Mouse (Mus musculus) kidney, embryonic 14.5 days (tissue): Measurements from ENCODE around the gene Itsn1. TPM values are rescaled to one million over a fixed set of nuclear protein-coding genes. Genes with fewer than 3 reads are reported as not detected.

Experiments used
- ATAC-seq: fragments of 200-750 bp; cut with Nextera tagmentation; 2 replicates; pipeline ENCODE4 v1.8.0; 2017; ENCODE audit warnings: moderate number of reproducible peaks, mild to moderate bottlenecking, moderate TSS enrichment, moderate library complexity; ENCODE audit not compliant: low FRiP score, low TSS enrichment
- H3K27ac ChIP-seq: fragments of 300-500 bp; sonication (generic); 2 replicates; pipeline ENCODE4 v1.5.1; 2014; ENCODE audit warnings: low read depth, mild to moderate bottlenecking, low read length, moderate library complexity, mixed read lengths
- H3K27me3 ChIP-seq: fragments of 300-500 bp; sonication (generic); 2 replicates; pipeline ENCODE4 v1.6.1; 2014; ENCODE audit warnings: mild to moderate bottlenecking, low read length; ENCODE audit not compliant: control insufficient read depth, insufficient read depth
- H3K36me3 ChIP-seq: fragments of 300-500 bp; sonication (generic); 2 replicates; pipeline ENCODE4 v1.6.1; 2014; ENCODE audit warnings: low read length, mixed read lengths; ENCODE audit not compliant: control insufficient read depth, insufficient read depth
- H3K4me1 ChIP-seq: fragments of 300-500 bp; sonication (generic); 2 replicates; pipeline ENCODE4 v1.6.1; 2014; ENCODE audit warnings: low read length, mixed read lengths; ENCODE audit not compliant: control insufficient read depth, insufficient read depth
- H3K4me2 ChIP-seq: fragments of 300-500 bp; sonication (generic); replicated peaks from 2 replicates; pipeline ENCODE4 v1.6.1; 2014; ENCODE audit warnings: low read depth, mild to moderate bottlenecking, low read length
- H3K4me3 ChIP-seq: fragments of 300-500 bp; sonication (generic); 2 replicates; pipeline ENCODE4 v1.5.1; 2014; ENCODE audit warnings: mild to moderate bottlenecking, low read length
- H3K9ac ChIP-seq: fragments of 300-500 bp; sonication (generic); 2 replicates; pipeline ENCODE4 v1.6.1; 2014; ENCODE audit warnings: low read depth, mild to moderate bottlenecking, low read length, moderate library complexity
- H3K9me3 ChIP-seq: fragments of 300-500 bp; sonication (generic); 2 replicates; pipeline ENCODE4 v1.6.1; 2016; ENCODE audit warnings: low read length; ENCODE audit not compliant: control insufficient read depth
- WGBS: fragments of 180-500 bp; shearing (Covaris S2); extraction: QIAGEN DNeasy Blood & Tissue Kit; methylation state at CpG from one replicate; pipeline ENCODE4 v1.1.7; 2014; 5-methylcytosine and 5-hydroxymethylcytosine counted together
- polyA plus RNA-seq: library from polyadenylated mRNA; unstranded; fragments of >200 nt; fragmentation: Nextera tagmentation; extraction: Ambion mirVana; gene quantifications from 2 replicates; pipeline ENCODE4 v1.2.1, GENCODE M21; 2014

Gene Itsn1
- polyA plus RNA-seq, 1 experiment from 2014 or later: 27.7 TPM

GRCm38 (mm10) chr16:91802461-91803062 is 73.5 kb downstream of the Itsn1 start:
- Histone ChIP-seq H3K4me1 (no peaks in the 10 kb centered on the region), H3K36me3 (peaks cover 22% of the 10 kb centered on the region), H3K27ac (no peak overlapping the region), H3K9me3 (no peaks in the 10 kb centered on the region), H3K4me3 (no peak overlapping the region), H3K27me3 (no peaks in the 10 kb centered on the region), H3K4me2 (no peak overlapping the region), H3K9ac (no peak overlapping the region)
- WGBS: 44% methylated on average over 5 of the region's 5 CpGs
- no peak for ATAC-seq

GRCm38 (mm10) chr16:91804418-91804817 is 75.3 kb downstream of the Itsn1 start:
- H3K27ac ChIP-seq: no peak overlapping the region
- no peak overlapping the region for H3K4me2 ChIP-seq
- no peak for ATAC-seq
- WGBS: 85% methylated on average over 8 of the region's 8 CpGs
- no peaks in the 10 kb centered on the region for H3K27me3 ChIP-seq
- H3K9me3 ChIP-seq: no peaks in the 10 kb centered on the region
- no peak overlapping the region for H3K9ac ChIP-seq
- peaks cover 27% of the 10 kb centered on the region for H3K36me3 ChIP-seq
- no peaks in the 10 kb centered on the region for H3K4me1 ChIP-seq
- H3K4me3 ChIP-seq: no peak overlapping the region

GRCm38 (mm10) chr16:91804831-91805230 is 75.8 kb downstream of the Itsn1 start:
- peak; percentile 57; the same call in 1 of the 2 replicates for ATAC-seq
- H3K9me3 ChIP-seq: no peaks in the 10 kb centered on the region
- H3K27ac ChIP-seq: no peak overlapping the region
- peaks cover 27% of the 10 kb centered on the region for H3K36me3 ChIP-seq
- no peaks in the 10 kb centered on the region for H3K4me1 ChIP-seq
- H3K27me3 ChIP-seq: no peaks in the 10 kb centered on the region
- H3K4me2 ChIP-seq: no peak overlapping the region
- WGBS: 31% methylated on average over 5 of the region's 5 CpGs
- no peak overlapping the region for H3K9ac ChIP-seq
- no peak overlapping the region for H3K4me3 ChIP-seq

- no peak overlapping the region for H3K4me3 ChIP-seq
- H3K4me2 ChIP-seq: no peak overlapping the region
- no peak overlapping the region for H3K27ac ChIP-seq
- H3K27me3 ChIP-seq: no peaks in the 10 kb centered on the region
- H3K4me1 ChIP-seq: no peaks in the 10 kb centered on the region
- peaks cover 29% of the 10 kb centered on the region for H3K36me3 ChIP-seq
- H3K9me3 ChIP-seq: no peaks in the 10 kb centered on the region
- 75% methylated on average over 7 of the region's 7 CpGs for WGBS
- ATAC-seq: no peak
- no peak overlapping the region for H3K9ac ChIP-seq
Observed at GRCm38 (mm10) chr16:91810235-91810634, 81.2 kb downstream of the Itsn1 start.

GRCm38 (mm10) chr16:91811339-91811738 is 82.3 kb downstream of the Itsn1 start:
- ATAC-seq: no peak
- no peaks in the 10 kb centered on the region for H3K4me1 ChIP-seq
- H3K27ac ChIP-seq: no peak overlapping the region
- no peaks in the 10 kb centered on the region for H3K27me3 ChIP-seq
- no peaks in the 10 kb centered on the region for H3K9me3 ChIP-seq
- H3K36me3 ChIP-seq: peaks cover 31% of the 10 kb centered on the region
- 98% methylated on average over 7 of the region's 7 CpGs for WGBS
- H3K9ac ChIP-seq: no peak overlapping the region
- no peak overlapping the region for H3K4me2 ChIP-seq
- no peak overlapping the region for H3K4me3 ChIP-seq

GRCm38 (mm10) chr16:91811876-91812275 is 82.8 kb downstream of the Itsn1 start:
- ATAC-seq: no peak
- 92% methylated on average over 9 of the region's 9 CpGs for WGBS
- Histone ChIP-seq H3K9ac (no peak overlapping the region), H3K27me3 (no peaks in the 10 kb centered on the region), H3K4me3 (no peak overlapping the region), H3K36me3 (peaks cover 34% of the 10 kb centered on the region), H3K4me2 (no peak overlapping the region), H3K4me1 (no peaks in the 10 kb centered on the region), H3K27ac (no peak overlapping the region), H3K9me3 (no peaks in the 10 kb centered on the region)

GRCm38 (mm10) chr16:91813543-91813942 is 84.5 kb downstream of the Itsn1 start:
- peaks cover 46% of the 10 kb centered on the region for H3K36me3 ChIP-seq
- H3K4me3 ChIP-seq: no peak overlapping the region
- H3K27me3 ChIP-seq: no peaks in the 10 kb centered on the region
- no peak overlapping the region for H3K9ac ChIP-seq
- WGBS: 92% methylated on average over 6 of the region's 6 CpGs
- H3K27ac ChIP-seq: no peak overlapping the region
- no peaks in the 10 kb centered on the region for H3K9me3 ChIP-seq
- no peak for ATAC-seq
- H3K4me2 ChIP-seq: no peak overlapping the region
- no peaks in the 10 kb centered on the region for H3K4me1 ChIP-seq

GRCm38 (mm10) chr16:91815067-91815466 is 86.0 kb downstream of the Itsn1 start:
- H3K36me3 ChIP-seq: peaks cover 52% of the 10 kb centered on the region
- H3K9ac ChIP-seq: no peak overlapping the region
- H3K4me1 ChIP-seq: no peaks in the 10 kb centered on the region
- H3K9me3 ChIP-seq: no peaks in the 10 kb centered on the region
- H3K27ac ChIP-seq: no peak overlapping the region
- no peak for ATAC-seq
- no peak overlapping the region for H3K4me3 ChIP-seq
- WGBS: 94% methylated on average over 3 of the region's 3 CpGs
- H3K27me3 ChIP-seq: no peaks in the 10 kb centered on the region
- no peak overlapping the region for H3K4me2 ChIP-seq

GRCm38 (mm10) chr16:91820299-91820698 is 91.2 kb downstream of the Itsn1 start:
- H3K4me3 ChIP-seq: no peak overlapping the region
- WGBS: 93% methylated on average over 8 of the region's 8 CpGs
- H3K4me1 ChIP-seq: no peaks in the 10 kb centered on the region
- no peaks in the 10 kb centered on the region for H3K27me3 ChIP-seq
- H3K9me3 ChIP-seq: no peaks in the 10 kb centered on the region
- peaks cover 73% of the 10 kb centered on the region for H3K36me3 ChIP-seq
- no peak overlapping the region for H3K9ac ChIP-seq
- H3K27ac ChIP-seq: no peak overlapping the region
- H3K4me2 ChIP-seq: no peak overlapping the region
- ATAC-seq: no peak
